Comparison of ENCODE assay signal across 8 mouse cellular contexts in genomic region chr5:123285174-123285573, GRCm38 (mm10). TPM values are rescaled to one million over a fixed set of nuclear protein-coding genes. Genes with fewer than 3 reads are reported as not detected.
DNase-seq lines count a peak whose midpoint lies in the region; ATAC-seq and TF ChIP-seq lines count a peak whose summit lies in the region.

No protein-coding gene starts in this region.

- WGBS in embryonic facial prominence, embryonic 14.5 days: 40% methylated on average over 8 of the region's 8 CpGs
- 42% methylated on average over 8 of the region's 8 CpGs for WGBS in embryonic facial prominence, embryonic 10.5 days
- 38% methylated on average over 8 of the region's 8 CpGs for WGBS in liver, embryonic 14.5 days (ENCODE audit: insufficient replicate concordance)
- 38% methylated on average over 8 of the region's 8 CpGs for WGBS in liver, embryonic 11.5 days
- WGBS in limb, embryonic 10.5 days: 45% methylated on average over 8 of the region's 8 CpGs

- no peaks in the 10 kb centered on the region for H3K9me3 ChIP-seq in embryonic facial prominence, embryonic 14.5 days (ENCODE audit: control insufficient read depth, low read length)
- H3K9me3 ChIP-seq in embryonic facial prominence, embryonic 10.5 days: peaks cover 14% of the 10 kb centered on the region; the same call in 1 of the 2 replicates
- no peaks in the 10 kb centered on the region for H3K9me3 ChIP-seq in liver, embryonic 14.5 days (ENCODE audit: control insufficient read depth, low read length)
- H3K9me3 ChIP-seq in liver, embryonic 11.5 days (ENCODE audit: control insufficient read depth, low read length): no peaks in the 10 kb centered on the region
- H3K9me3 ChIP-seq in limb, embryonic 10.5 days (replicated peaks): no peaks in the 10 kb centered on the region

- no peak overlapping the region for H3K9ac ChIP-seq in embryonic facial prominence, embryonic 14.5 days (ENCODE audit: low read depth, low read length)
- no peak overlapping the region for H3K9ac ChIP-seq in liver, embryonic 14.5 days (replicated peaks)
- H3K9ac ChIP-seq in liver, embryonic 11.5 days (ENCODE audit: low read depth, low read length): no peak overlapping the region

- TF ChIP-seq EP300 in liver, embryonic 14.5 days (IDR thresholded peaks at IDR 0.05; ENCODE audit: low read depth): no peak

- ATAC-seq in embryonic facial prominence, embryonic 14.5 days (ENCODE audit: low read depth): no peak
- ATAC-seq in liver, embryonic 14.5 days (ENCODE audit: insufficient read depth): no peak
- no peak for ATAC-seq in liver, embryonic 11.5 days (replicated peaks; ENCODE audit: low FRiP score)

- TF ChIP-seq CTCF in liver, embryonic 14.5 days (IDR thresholded peaks at IDR 0.05; ENCODE audit: low read depth): peak; percentile 51

- H3K4me3 ChIP-seq in embryonic facial prominence, embryonic 14.5 days (ENCODE audit: low read depth, low read length): no peak overlapping the region
- no peak overlapping the region for H3K4me3 ChIP-seq in embryonic facial prominence, embryonic 10.5 days
- no peak overlapping the region for H3K4me3 ChIP-seq in liver, embryonic 14.5 days (ENCODE audit: insufficient read depth in 1 of 2, low read depth in 2 of 2, low read length in 2 of 2)
- no peak overlapping the region for H3K4me3 ChIP-seq in liver, embryonic 11.5 days (ENCODE audit: low read depth, low read length)
- no peak overlapping the region for H3K4me3 ChIP-seq in limb, embryonic 10.5 days

- no peak overlapping the region for H3K27ac ChIP-seq in embryonic facial prominence, embryonic 14.5 days (replicated peaks; ENCODE audit: low read depth, low read length)
- no peak overlapping the region for H3K27ac ChIP-seq in embryonic facial prominence, embryonic 10.5 days (replicated peaks)
- no peak overlapping the region for H3K27ac ChIP-seq in liver, embryonic 14.5 days
- no peak overlapping the region for H3K27ac ChIP-seq in liver, embryonic 11.5 days (ENCODE audit: low read depth, low read length)
- no peak overlapping the region for H3K27ac ChIP-seq in limb, embryonic 10.5 days

- peak; percentile 9 for DNase-seq in embryonic facial prominence, embryonic 14.5 days (ENCODE audit: low spot score)
- DNase-seq in embryonic facial prominence, embryonic 10.5 days (ENCODE audit: low spot score): no peak
- DNase-seq in liver, embryonic 14.5 days (ENCODE audit: low read depth in 3 of 3, low spot score in 3 of 3): no peak
- DNase-seq in liver, embryonic 11.5 days (ENCODE audit: low spot score): no peak
- DNase-seq in MN1 (ENCODE audit: low spot score): peak; percentile 12
- DNase-seq in induced T-regulatory cell, adult 2 months (ENCODE audit: low read depth): peak; percentile 20
- DNase-seq in lung, postnatal 25 days (ENCODE audit: low spot score): peak; percentile 12
- no peak for DNase-seq in limb, embryonic 10.5 days (ENCODE audit: low spot score)

- H3K4me1 ChIP-seq in embryonic facial prominence, embryonic 14.5 days (ENCODE audit: control insufficient read depth, insufficient read depth, low read length): no peaks in the 10 kb centered on the region
- H3K4me1 ChIP-seq in embryonic facial prominence, embryonic 10.5 days: no peaks in the 10 kb centered on the region
- H3K4me1 ChIP-seq in liver, embryonic 14.5 days (replicated peaks; ENCODE audit: control insufficient read depth in 2 of 2, insufficient read depth in 2 of 2, low read length in 1 of 2): no peaks in the 10 kb centered on the region
- H3K4me1 ChIP-seq in liver, embryonic 11.5 days (replicated peaks; ENCODE audit: control insufficient read depth, insufficient read depth, low read length): no peaks in the 10 kb centered on the region
- H3K4me1 ChIP-seq in limb, embryonic 10.5 days: no peaks in the 10 kb centered on the region; the same call in 1 of the 2 replicates

- H3K27me3 ChIP-seq in embryonic facial prominence, embryonic 14.5 days (replicated peaks; ENCODE audit: control insufficient read depth, insufficient read depth, low read length): no peaks in the 10 kb centered on the region
- no peaks in the 10 kb centered on the region for H3K27me3 ChIP-seq in embryonic facial prominence, embryonic 10.5 days (replicated peaks; ENCODE audit: low read depth, poor library complexity, severe bottlenecking)
- no peaks in the 10 kb centered on the region for H3K27me3 ChIP-seq in liver, embryonic 14.5 days (ENCODE audit: control insufficient read depth, insufficient read depth, low read length)
- H3K27me3 ChIP-seq in liver, embryonic 11.5 days (replicated peaks; ENCODE audit: control insufficient read depth, insufficient read depth, low read length): no peaks in the 10 kb centered on the region
- no peaks in the 10 kb centered on the region for H3K27me3 ChIP-seq in limb, embryonic 10.5 days (ENCODE audit: low read depth, poor library complexity, severe bottlenecking)

- H3K36me3 ChIP-seq in embryonic facial prominence, embryonic 14.5 days (ENCODE audit: control insufficient read depth, insufficient read depth, low read length): no peaks in the 10 kb centered on the region
- H3K36me3 ChIP-seq in embryonic facial prominence, embryonic 10.5 days (replicated peaks): no peaks in the 10 kb centered on the region
- H3K36me3 ChIP-seq in liver, embryonic 14.5 days (replicated peaks; ENCODE audit: control insufficient read depth, insufficient read depth, low read depth): no peaks in the 10 kb centered on the region
- no peaks in the 10 kb centered on the region for H3K36me3 ChIP-seq in liver, embryonic 11.5 days (ENCODE audit: control insufficient read depth, insufficient read depth, low read length)
- no peaks in the 10 kb centered on the region for H3K36me3 ChIP-seq in limb, embryonic 10.5 days

- no peak overlapping the region for H3K4me2 ChIP-seq in embryonic facial prominence, embryonic 14.5 days (ENCODE audit: low read depth, low read length)
- no peak overlapping the region for H3K4me2 ChIP-seq in liver, embryonic 14.5 days (ENCODE audit: low read depth)
- H3K4me2 ChIP-seq in liver, embryonic 11.5 days: no peak overlapping the region

RNA-seq across cellular contexts. Expression of gene Wdr66, which starts 33.3 kb away (rescaled TPM):
- polyA plus RNA-seq in embryonic facial prominence, embryonic 14.5 days (2014; fragmentation: Nextera tagmentation; extraction: Ambion mirVana): 2.5 and 3.2 TPM in 2 replicates
- 4.3 and 4.5 TPM in 2 replicates for polyA plus RNA-seq in embryonic facial prominence, embryonic 10.5 days (2016; fragmentation: Nextera tagmentation; extraction: Ambion mirVana)
- polyA plus RNA-seq in liver, embryonic 14.5 days (2012; rRNA removed): 0.11 and 0.16 TPM in 2 replicates
- polyA plus RNA-seq in liver, embryonic 14.5 days (2014; fragmentation: Nextera tagmentation; extraction: Ambion mirVana): 0.10 TPM in 1 of 2 replicates, not detected in the other
- 0.12 and 0.40 TPM in 2 replicates for polyA plus RNA-seq in liver, embryonic 11.5 days (2014; fragmentation: Nextera tagmentation; extraction: Ambion mirVana)
- polyA plus RNA-seq in limb, embryonic 10.5 days (2016; fragmentation: Nextera tagmentation; extraction: Ambion mirVana): 0.16 and 0.20 TPM in 2 replicates

RNA-seq across cellular contexts. Expression of gene Bcl7a, which starts 58.5 kb away (rescaled TPM):
- polyA plus RNA-seq in embryonic facial prominence, embryonic 14.5 days (2014; fragmentation: Nextera tagmentation; extraction: Ambion mirVana): 19.1 and 19.7 TPM in 2 replicates
- polyA plus RNA-seq in embryonic facial prominence, embryonic 10.5 days (2016; fragmentation: Nextera tagmentation; extraction: Ambion mirVana): 41.7 and 42.8 TPM in 2 replicates
- polyA plus RNA-seq in liver, embryonic 14.5 days (2012; rRNA removed): 5.0 and 5.6 TPM in 2 replicates
- polyA plus RNA-seq in liver, embryonic 14.5 days (2014; fragmentation: Nextera tagmentation; extraction: Ambion mirVana): 4.6 and 4.9 TPM in 2 replicates
- polyA plus RNA-seq in liver, embryonic 11.5 days (2014; fragmentation: Nextera tagmentation; extraction: Ambion mirVana): 18.2 and 21.1 TPM in 2 replicates
- polyA plus RNA-seq in limb, embryonic 10.5 days (2016; fragmentation: Nextera tagmentation; extraction: Ambion mirVana): 35.8 and 38.8 TPM in 2 replicates

Comparison
In these comparisons a context has a peak if more than half of its experiments do, and no peak if none do; other contexts are left out.
1. DNase-seq: peak in embryonic facial prominence, embryonic 14.5 days (single experiment), MN1 (single experiment), induced T-regulatory cell, adult 2 months (single experiment) and lung, postnatal 25 days (single experiment); none in embryonic facial prominence, embryonic 10.5 days (single experiment), liver, embryonic 14.5 days (0 of 3), liver, embryonic 11.5 days (single experiment) and limb, embryonic 10.5 days (single experiment).